Mouse (Mus musculus): ENCODE measurements around the gene Padi4. TPM values are rescaled to one million over a fixed set of nuclear protein-coding genes. Genes with fewer than 3 reads are reported as not detected.

The Padi4 gene
- polyA plus RNA-seq, 1 experiment from 2014 or later = 1.4 TPM

DNA sequence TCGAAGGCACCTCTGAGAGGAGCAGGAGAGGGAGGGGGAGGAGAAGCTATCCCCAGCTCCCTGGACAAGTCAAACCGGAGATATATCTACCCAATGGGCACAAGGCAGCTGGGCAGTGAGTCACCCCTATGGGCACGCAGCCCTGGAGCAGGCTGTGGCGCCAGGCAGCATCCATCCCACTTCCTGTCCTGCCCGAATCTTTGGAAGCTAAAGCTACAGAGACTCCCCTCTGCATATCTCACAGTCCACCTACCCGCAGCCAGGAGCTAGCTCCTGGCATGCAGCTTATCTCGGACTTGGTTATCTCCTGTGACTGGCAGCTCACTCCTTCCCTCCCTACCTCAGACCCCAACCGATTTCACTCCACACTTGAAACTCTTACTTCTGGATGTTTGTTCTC lies 35.1 kb upstream of the Padi4 start:
- Histone ChIP-seq H3K36me3 (no peaks in the 10 kb centered on the region), H3K27ac (no peak overlapping the region), H3K4me1 (peaks cover 28% of the 10 kb centered on the region), H3K4me2 (no peak overlapping the region), H3K9ac (no peak overlapping the region), H3K4me3 (replicated peaks) (no peak overlapping the region), H3K9me3 (replicated peaks) (no peaks in the 10 kb centered on the region), H3K27me3 (peaks cover 10% of the 10 kb centered on the region)
- no peak for ATAC-seq (replicated peaks; ENCODE audit: low FRiP score)
- 76% methylated on average over 8 of the region's 8 CpGs for WGBS

- Histone ChIP-seq H3K4me2 (no peak overlapping the region), H3K4me1 (no peaks in the 10 kb centered on the region), H3K27ac (no peak overlapping the region), H3K9ac (no peak overlapping the region), H3K27me3 (peaks cover 4% of the 10 kb centered on the region), H3K9me3 (replicated peaks) (no peaks in the 10 kb centered on the region), H3K4me3 (replicated peaks) (no peak overlapping the region), H3K36me3 (no peaks in the 10 kb centered on the region)
- no peak for ATAC-seq (replicated peaks; ENCODE audit: low FRiP score)
- 47% methylated on average over 9 of the region's 9 CpGs for WGBS
Observed at GRCm38 (mm10) chr4:140804601-140805000, 30.6 kb upstream of the Padi4 start.

- no peak for ATAC-seq (replicated peaks; ENCODE audit: low FRiP score)
- WGBS = 82% methylated on average over 3 of the region's 3 CpGs
- no peaks in the 10 kb centered on the region for H3K4me1 ChIP-seq
- peaks cover under 1% of the 10 kb centered on the region for H3K27me3 ChIP-seq
- H3K9ac ChIP-seq = no peak overlapping the region
- H3K36me3 ChIP-seq = no peaks in the 10 kb centered on the region
- no peaks in the 10 kb centered on the region for H3K9me3 ChIP-seq (replicated peaks)
- H3K4me2 ChIP-seq = no peak overlapping the region
- H3K4me3 ChIP-seq (replicated peaks) = no peak overlapping the region
- H3K27ac ChIP-seq = no peak overlapping the region
Observed at GRCm38 (mm10) chr4:140801364-140801763, 27.3 kb upstream of the Padi4 start.

DNA sequence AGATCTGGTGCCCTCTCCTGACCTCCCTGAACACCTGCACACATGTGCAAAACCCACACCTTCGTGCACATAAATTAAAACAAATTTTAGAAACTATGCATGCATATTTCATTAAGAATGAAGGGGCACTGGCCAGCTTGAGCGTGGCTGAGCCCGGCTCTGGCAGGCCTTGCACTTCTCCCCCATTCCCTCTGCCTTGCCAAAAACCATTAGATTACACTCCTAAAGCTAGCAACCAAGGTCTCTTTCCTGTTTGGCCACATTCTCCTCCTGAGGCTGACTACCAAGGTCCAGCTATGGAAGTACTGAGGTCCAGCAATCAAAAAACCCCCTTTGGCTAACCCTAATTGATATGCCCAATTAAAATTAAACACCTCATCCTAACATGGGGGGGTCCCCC lies 22.8 kb upstream of the Padi4 start:
- no peaks in the 10 kb centered on the region for H3K9me3 ChIP-seq (replicated peaks)
- no peaks in the 10 kb centered on the region for H3K36me3 ChIP-seq
- no peak overlapping the region for H3K9ac ChIP-seq
- H3K4me1 ChIP-seq = 0 out of 2 replicates have a peak, but pooled peaks cover 3% of the 10 kb centered on the region
- H3K4me3 ChIP-seq (replicated peaks) = no peak overlapping the region
- H3K27me3 ChIP-seq = no peaks in the 10 kb centered on the region
- no peak overlapping the region for H3K4me2 ChIP-seq
- no peak for ATAC-seq (replicated peaks; ENCODE audit: low FRiP score)
- no peak overlapping the region for H3K27ac ChIP-seq
- 82% methylated on average over 3 of the region's 3 CpGs for WGBS

DNA sequence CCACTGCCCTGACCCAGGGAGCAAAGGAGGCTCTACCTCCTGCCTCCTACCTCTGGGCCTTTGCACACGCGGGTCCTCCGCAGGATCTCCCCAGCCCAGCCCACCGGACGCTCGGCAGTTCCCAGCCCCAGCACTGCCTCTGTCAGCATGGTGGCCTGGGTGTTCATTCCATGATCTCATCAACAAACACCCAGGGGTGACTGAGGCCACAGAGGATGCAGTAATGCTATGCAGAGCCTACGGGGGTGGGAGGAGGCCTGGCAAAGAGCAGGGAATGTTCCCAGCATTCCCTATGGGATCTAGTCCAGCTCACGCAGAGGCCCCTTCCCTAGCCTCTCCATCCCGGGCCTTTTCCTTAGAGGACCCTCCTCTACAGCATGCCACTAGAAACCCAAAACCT lies 20.6 kb upstream of the Padi4 start:
- no peak overlapping the region for H3K4me3 ChIP-seq (replicated peaks)
- H3K4me1 ChIP-seq = peaks cover 12% of the 10 kb centered on the region
- H3K27me3 ChIP-seq = no peaks in the 10 kb centered on the region
- H3K9me3 ChIP-seq (replicated peaks) = no peaks in the 10 kb centered on the region
- ATAC-seq (replicated peaks; ENCODE audit: low FRiP score) = no peak
- H3K9ac ChIP-seq = no peak overlapping the region
- no peak overlapping the region for H3K4me2 ChIP-seq
- WGBS = 73% methylated on average over 9 of the region's 9 CpGs
- H3K27ac ChIP-seq = no peak overlapping the region
- H3K36me3 ChIP-seq = no peaks in the 10 kb centered on the region

- H3K27me3 ChIP-seq = no peaks in the 10 kb centered on the region
- WGBS = 56% methylated on average over 9 of the region's 9 CpGs
- no peaks in the 10 kb centered on the region for H3K9me3 ChIP-seq (replicated peaks)
- H3K9ac ChIP-seq = no peak overlapping the region
- no peak overlapping the region for H3K4me2 ChIP-seq
- no peak overlapping the region for H3K27ac ChIP-seq
- no peaks in the 10 kb centered on the region for H3K36me3 ChIP-seq
- peaks cover 19% of the 10 kb centered on the region for H3K4me1 ChIP-seq
- no peak overlapping the region for H3K4me3 ChIP-seq (replicated peaks)
- ATAC-seq (replicated peaks; ENCODE audit: low FRiP score) = no peak
Observed at GRCm38 (mm10) chr4:140793795-140794194, 19.8 kb upstream of the Padi4 start.

DNA sequence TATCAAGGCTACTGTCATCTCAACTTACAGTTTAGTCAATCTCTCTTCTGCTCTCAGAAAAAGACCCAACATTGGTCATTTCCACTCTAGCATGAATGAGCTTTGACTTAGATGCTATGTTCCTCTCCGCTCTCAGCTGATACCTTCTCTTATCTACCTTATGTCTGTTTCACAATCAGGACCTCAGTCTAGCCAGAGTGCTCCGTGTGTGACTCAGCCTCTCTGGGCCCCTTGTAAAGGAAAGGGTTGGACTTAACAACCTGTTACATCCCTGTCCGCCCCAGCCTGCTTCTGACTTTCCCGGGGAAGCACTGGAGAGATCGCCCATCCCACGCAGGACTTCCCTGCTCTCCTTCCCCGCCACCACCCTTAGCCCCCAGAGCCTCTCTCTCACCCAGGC lies 18.5 kb upstream of the Padi4 start:
- ATAC-seq (replicated peaks; ENCODE audit: low FRiP score) = no peak
- no peak overlapping the region for H3K4me3 ChIP-seq (replicated peaks)
- 79% methylated on average over 7 of the region's 7 CpGs for WGBS
- no peaks in the 10 kb centered on the region for H3K27me3 ChIP-seq
- H3K4me2 ChIP-seq = no peak overlapping the region
- no peak overlapping the region for H3K9ac ChIP-seq
- no peaks in the 10 kb centered on the region for H3K9me3 ChIP-seq (replicated peaks)
- no peaks in the 10 kb centered on the region for H3K36me3 ChIP-seq
- peaks cover 21% of the 10 kb centered on the region for H3K4me1 ChIP-seq
- no peak overlapping the region for H3K27ac ChIP-seq

DNA sequence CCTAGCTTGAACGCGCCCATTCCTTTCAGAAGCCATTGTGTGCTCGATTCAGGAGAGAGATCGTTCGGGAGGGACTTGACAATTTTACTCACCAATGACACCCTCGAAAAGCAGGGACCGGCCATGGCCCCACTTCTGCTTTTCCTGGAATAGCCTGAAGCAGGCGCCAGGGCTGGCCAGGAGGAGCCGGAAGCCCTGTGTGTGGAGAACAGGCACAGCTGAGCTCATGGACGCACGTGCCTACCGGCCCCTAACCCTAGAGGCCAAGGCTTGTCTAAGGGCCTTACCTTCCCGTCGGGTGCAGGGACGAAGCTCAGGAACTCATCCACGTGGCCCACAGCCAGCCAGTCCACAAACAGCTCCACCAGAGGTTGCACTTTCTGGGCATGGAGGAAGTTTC lies 17.0 kb upstream of the Padi4 start:
- WGBS = 82% methylated on average over 16 of the region's 16 CpGs
- H3K27ac ChIP-seq = no peak overlapping the region
- ATAC-seq (replicated peaks; ENCODE audit: low FRiP score) = no peak
- H3K4me1 ChIP-seq = peaks cover 21% of the 10 kb centered on the region
- H3K27me3 ChIP-seq = no peaks in the 10 kb centered on the region
- no peak overlapping the region for H3K4me3 ChIP-seq (replicated peaks)
- H3K4me2 ChIP-seq = no peak overlapping the region
- H3K36me3 ChIP-seq = no peaks in the 10 kb centered on the region
- no peaks in the 10 kb centered on the region for H3K9me3 ChIP-seq (replicated peaks)
- H3K9ac ChIP-seq = no peak overlapping the region

DNA sequence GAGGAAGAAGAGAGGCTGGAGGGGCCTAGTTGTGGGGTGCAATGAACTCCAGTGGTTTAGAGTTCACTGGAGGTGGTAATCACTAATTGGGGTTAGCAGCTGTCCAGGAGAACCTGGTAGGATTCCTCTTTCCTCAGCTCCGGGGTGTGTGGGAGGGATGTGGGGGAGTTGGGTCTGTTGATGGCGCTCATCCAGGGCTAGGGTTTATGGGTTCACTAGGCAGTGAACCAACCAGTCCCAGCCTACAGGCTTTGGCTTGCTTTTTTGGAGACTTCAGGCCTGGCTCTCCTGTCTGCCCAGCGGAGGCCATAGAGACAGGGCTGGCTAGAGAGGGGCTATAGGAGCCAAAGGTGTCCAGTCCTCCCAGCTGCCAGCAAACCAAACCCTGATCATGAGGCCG lies 15.9 kb upstream of the Padi4 start:
- no peaks in the 10 kb centered on the region for H3K36me3 ChIP-seq
- H3K4me1 ChIP-seq = peaks cover 21% of the 10 kb centered on the region
- no peaks in the 10 kb centered on the region for H3K9me3 ChIP-seq (replicated peaks)
- peak overlapping the region; percentile 9 for H3K27ac ChIP-seq
- no peak overlapping the region for H3K4me2 ChIP-seq
- ATAC-seq (replicated peaks; ENCODE audit: low FRiP score) = peak; percentile 24; the same call in 1 of the 2 replicates
- H3K9ac ChIP-seq = no peak overlapping the region
- H3K4me3 ChIP-seq (replicated peaks) = no peak overlapping the region
- 52% methylated on average over 4 of the region's 4 CpGs for WGBS
- no peaks in the 10 kb centered on the region for H3K27me3 ChIP-seq

DNA sequence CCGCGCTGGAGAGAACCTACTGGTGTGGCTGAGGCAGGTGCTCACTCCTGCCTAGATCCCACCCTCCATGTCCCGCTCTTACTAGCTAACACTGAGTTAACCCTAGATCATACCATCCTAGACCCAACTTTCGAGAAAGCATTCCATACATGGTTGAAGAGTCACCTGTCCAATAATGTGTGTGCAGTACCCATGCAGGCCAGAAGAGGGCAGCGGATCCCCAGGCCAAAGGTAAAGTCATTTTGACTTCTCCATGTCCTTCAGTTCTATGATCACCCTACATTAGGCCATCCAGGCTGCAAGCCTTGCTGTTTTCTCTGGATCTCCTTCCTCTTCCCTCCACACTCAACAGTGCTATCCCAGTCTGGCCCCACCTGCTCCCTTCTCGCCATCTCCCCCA lies 14.9 kb upstream of the Padi4 start:
- Histone ChIP-seq H3K9me3 (replicated peaks) (no peaks in the 10 kb centered on the region), H3K4me1 (peaks cover 18% of the 10 kb centered on the region), H3K27me3 (no peaks in the 10 kb centered on the region), H3K27ac (no peak overlapping the region), H3K36me3 (no peaks in the 10 kb centered on the region), H3K9ac (no peak overlapping the region), H3K4me3 (replicated peaks) (no peak overlapping the region), H3K4me2 (no peak overlapping the region)
- WGBS = 41% methylated on average over 6 of the region's 6 CpGs
- peak; percentile 50; the same call in 1 of the 2 replicates for ATAC-seq (replicated peaks; ENCODE audit: low FRiP score)

DNA sequence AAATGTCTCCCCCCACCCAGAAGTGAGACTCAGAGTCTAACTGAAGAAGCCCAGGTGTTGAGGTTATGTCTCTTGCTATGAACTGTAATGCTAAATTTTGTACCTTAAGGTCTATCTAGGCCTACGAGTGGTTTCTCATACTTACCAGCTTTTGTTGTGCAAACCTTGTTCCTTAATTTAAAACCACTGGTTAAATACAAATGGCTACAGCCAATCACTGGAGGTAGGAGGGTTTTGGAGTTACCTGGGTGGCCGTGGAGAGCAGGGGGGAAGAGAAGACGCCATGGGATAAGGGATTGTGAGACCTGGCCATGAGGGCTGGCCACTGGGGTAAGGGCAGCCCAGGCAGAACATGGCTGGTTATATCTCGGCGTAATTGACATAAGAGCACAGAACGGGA lies 14.2 kb upstream of the Padi4 start:
- Histone ChIP-seq H3K4me3 (replicated peaks) (no peak overlapping the region), H3K4me2 (no peak overlapping the region), H3K4me1 (peaks cover 18% of the 10 kb centered on the region), H3K9ac (no peak overlapping the region), H3K36me3 (no peaks in the 10 kb centered on the region), H3K27ac (no peak overlapping the region), H3K9me3 (replicated peaks) (no peaks in the 10 kb centered on the region), H3K27me3 (no peaks in the 10 kb centered on the region)
- 86% methylated on average over 6 of the region's 6 CpGs for WGBS
- no peak for ATAC-seq (replicated peaks; ENCODE audit: low FRiP score)

DNA sequence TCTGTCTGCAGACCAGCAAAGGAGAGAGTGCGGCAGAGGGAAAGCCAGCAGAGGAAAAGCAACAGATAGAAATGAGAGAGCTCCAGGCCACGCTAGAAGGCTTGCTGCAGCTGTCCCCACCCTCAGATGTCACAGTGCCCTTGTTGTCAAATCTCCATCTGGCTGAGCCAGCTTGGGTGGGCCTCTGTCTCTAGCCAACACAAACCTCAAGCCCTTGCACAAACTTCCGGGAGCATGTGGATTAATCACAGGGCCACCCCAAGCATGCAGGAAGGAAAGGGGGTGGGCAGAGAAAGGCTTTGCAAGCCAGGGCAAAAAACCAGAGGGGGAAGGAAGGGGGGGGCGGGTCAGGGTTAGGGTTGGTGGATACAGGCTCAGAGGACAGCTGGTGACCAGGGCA lies 13.4 kb upstream of the Padi4 start:
- H3K27ac ChIP-seq = no peak overlapping the region
- H3K4me1 ChIP-seq = peaks cover 18% of the 10 kb centered on the region
- no peaks in the 10 kb centered on the region for H3K9me3 ChIP-seq (replicated peaks)
- H3K9ac ChIP-seq = no peak overlapping the region
- H3K36me3 ChIP-seq = no peaks in the 10 kb centered on the region
- 74% methylated on average over 4 of the region's 4 CpGs for WGBS
- no peak for ATAC-seq (replicated peaks; ENCODE audit: low FRiP score)
- H3K27me3 ChIP-seq = no peaks in the 10 kb centered on the region
- no peak overlapping the region for H3K4me2 ChIP-seq
- H3K4me3 ChIP-seq (replicated peaks) = no peak overlapping the region

- peaks cover 17% of the 10 kb centered on the region for H3K4me1 ChIP-seq
- no peak overlapping the region for H3K4me2 ChIP-seq
- no peaks in the 10 kb centered on the region for H3K27me3 ChIP-seq
- no peak overlapping the region for H3K27ac ChIP-seq
- WGBS = 66% methylated on average over 5 of the region's 5 CpGs
- H3K9me3 ChIP-seq (replicated peaks) = no peaks in the 10 kb centered on the region; the same call in 1 of the 2 replicates
- no peak for ATAC-seq (replicated peaks; ENCODE audit: low FRiP score)
- H3K36me3 ChIP-seq = no peaks in the 10 kb centered on the region
- no peak overlapping the region for H3K4me3 ChIP-seq (replicated peaks)
- H3K9ac ChIP-seq = no peak overlapping the region
Observed at GRCm38 (mm10) chr4:140785217-140785616, 11.2 kb upstream of the Padi4 start.

Measured in kidney, embryonic 15.5 days (tissue).